In genomic region chr1:34842887-34843618, GRCm38 (mm10) we compare ENCODE assay signal across 8 mouse cellular contexts. TPM values are rescaled to one million over a fixed set of nuclear protein-coding genes. Genes with fewer than 3 reads are reported as not detected.
DNase-seq lines count a peak whose midpoint lies in the region; ATAC-seq lines count a peak whose summit lies in the region.

Gene Fam168b (minus strand): TSS chr1:34843065.

- H3K4me3 ChIP-seq in hindbrain, embryonic 12.5 days, result peak within 1 kb of the TSS; percentile 78

- DNase-seq in Muller cell, postnatal 12 days (ENCODE audit: inconsistent ontology term), result peak; percentile 93
- DNase-seq in cerebellum, adult 9-11 months, result peak; percentile 91
- peak; percentile 76 to 88 for DNase-seq in frontal cortex, postnatal 10 days (ENCODE audit: low spot score in 2 of 2)
- peak; percentile 85 to 89 for DNase-seq in layer of hippocampus, postnatal 14 days (ENCODE audit: low spot score in 2 of 2)
- DNase-seq in lung, postnatal 14 days, result peak; percentile 89
- peak; percentile 87 for DNase-seq in retina, adult 2 months (ENCODE audit: low read depth, low spot score)
- peak; percentile 88 to 91 for DNase-seq in thymus, postnatal 36 days

- ATAC-seq in hindbrain, embryonic 12.5 days (ENCODE audit: low FRiP score), result peak; percentile 87

- H3K27me3 ChIP-seq in hindbrain, embryonic 12.5 days, result no peaks in the 10 kb centered on the region

- H3K9ac ChIP-seq in hindbrain, embryonic 12.5 days, result peak within 1 kb of the TSS; percentile 93

- no peaks in the 10 kb centered on the region for H3K9me3 ChIP-seq in hindbrain, embryonic 12.5 days (replicated peaks)

- peaks cover 29% of the 10 kb centered on the region for H3K4me1 ChIP-seq in hindbrain, embryonic 12.5 days

- peak within 1 kb of the TSS; percentile 96 for H3K27ac ChIP-seq in hindbrain, embryonic 12.5 days

- no peaks in the 10 kb centered on the region for H3K36me3 ChIP-seq in hindbrain, embryonic 12.5 days

- WGBS in hindbrain, embryonic 12.5 days, result 2% methylated on average over 46 of the region's 59 CpGs

- peak within 1 kb of the TSS; percentile 96 for H3K4me2 ChIP-seq in hindbrain, embryonic 12.5 days (replicated peaks)

RNA-seq across cellular contexts. Expression of gene Fam168b, which starts in this region (rescaled TPM):
- 170 TPM in 2 replicates for polyA plus RNA-seq in hindbrain, embryonic 12.5 days (2016; fragmentation: Nextera tagmentation; extraction: Ambion mirVana)
- total RNA-seq in layer of hippocampus, postnatal 14 days (2021), result 100 to 1,000 TPM; 216 to 228 TPM

Comparison
In these comparisons a context has a peak if more than half of its experiments do, and no peak if none do; other contexts are left out.
1. Peak in every context shown above with its lines: DNase-seq, ATAC-seq, H3K4me3 ChIP-seq and H3K27ac ChIP-seq.